Mouse (Mus musculus) cortical plate, adult 2 months (tissue): ENCODE data around the gene Plscr5. TPM values are rescaled to one million over a fixed set of nuclear protein-coding genes. Genes with fewer than 3 reads are reported as not detected.
"Not testable (repeated sequence)": the region's sequence is repeated elsewhere in the genome, so short reads cannot be mapped to it uniquely, and the experiment has no call there.

ENCODE experiments used
- H3K27ac ChIP-seq: fragments of 200-500 bp; 2 replicates; pipeline ENCODE4 v1.5.1; 2012; ENCODE audit warnings: low read length, control low read depth, inconsistent platforms; ENCODE audit not compliant: insufficient read depth
- H3K4me1 ChIP-seq: fragments of 200-500 bp; 2 replicates; pipeline ENCODE4 v1.6.1; 2011; ENCODE audit warnings: low read length; ENCODE audit not compliant: control insufficient read depth, insufficient read depth
- H3K4me3 ChIP-seq: fragments of 200-500 bp; 2 replicates; pipeline ENCODE4 v1.5.1; 2011; ENCODE audit warnings: mild to moderate bottlenecking, low read length, control low read depth; ENCODE audit not compliant: insufficient read depth
- CTCF ChIP-seq: fragments of 200-500 bp; IDR thresholded peaks from 2 replicates; pipeline ENCODE4 v1.5.1; 2011; ENCODE audit warnings: mild to moderate bottlenecking, control low read depth, low read length; ENCODE audit not compliant: insufficient read depth; ENCODE audit errors: extremely low read depth
- POLR2A ChIP-seq: fragments of 200-500 bp; IDR thresholded peaks from 2 replicates; pipeline ENCODE4 v1.6.1; 2011; ENCODE audit warnings: mild to moderate bottlenecking, low read length, control low read depth; ENCODE audit not compliant: insufficient read depth; ENCODE audit errors: extremely low read depth
- polyA plus RNA-seq: library from polyadenylated mRNA; depleted of rRNA; stranded (reverse); fragments of >200 nt; gene quantifications from 2 replicates; pipeline ENCODE4 v1.2.3, GENCODE M21; 2012; rRNA removed

The Plscr5 gene
- not detected in 2 replicates for polyA plus RNA-seq

GRCm38 (mm10) chr9:92192636-92193035, at the start of gene Plscr5:
Plscr5 (plus strand) TSS chr9:92192936.
- H3K27ac ChIP-seq, H3K4me1 ChIP-seq, H3K4me3 ChIP-seq: not testable (repeated sequence)

- Histone ChIP-seq H3K4me1 (no peaks in the 10 kb centered on the region), H3K4me3 (no peak overlapping the region), H3K27ac (no peak overlapping the region)
- TF ChIP-seq POLR2A = no peak
- no peak for TF ChIP-seq CTCF
These were observed 45.0 kb upstream of the Plscr5 start for GRCm38 (mm10) chr9:92147555-92148248.

- no peak for TF ChIP-seq CTCF
- TF ChIP-seq POLR2A = no peak
- H3K4me3 ChIP-seq = no peak overlapping the region
- no peak overlapping the region for H3K27ac ChIP-seq
- no peaks in the 10 kb centered on the region for H3K4me1 ChIP-seq
These were observed 30.5 kb upstream of the Plscr5 start for GRCm38 (mm10) chr9:92162213-92162612.

GRCm38 (mm10) chr9:92173318-92173985, 19.3 kb upstream of the Plscr5 start:
- no peaks in the 10 kb centered on the region for H3K4me1 ChIP-seq
- H3K27ac ChIP-seq = no peak overlapping the region
- H3K4me3 ChIP-seq = no peak overlapping the region
- TF ChIP-seq CTCF (no peak), POLR2A (no peak)

GRCm38 (mm10) chr9:92174176-92175075, 18.3 kb upstream of the Plscr5 start:
- Histone ChIP-seq H3K4me3 (no peak overlapping the region), H3K27ac (no peak overlapping the region), H3K4me1 (no peaks in the 10 kb centered on the region)
- TF ChIP-seq POLR2A (no peak), CTCF (no peak)

DNA sequence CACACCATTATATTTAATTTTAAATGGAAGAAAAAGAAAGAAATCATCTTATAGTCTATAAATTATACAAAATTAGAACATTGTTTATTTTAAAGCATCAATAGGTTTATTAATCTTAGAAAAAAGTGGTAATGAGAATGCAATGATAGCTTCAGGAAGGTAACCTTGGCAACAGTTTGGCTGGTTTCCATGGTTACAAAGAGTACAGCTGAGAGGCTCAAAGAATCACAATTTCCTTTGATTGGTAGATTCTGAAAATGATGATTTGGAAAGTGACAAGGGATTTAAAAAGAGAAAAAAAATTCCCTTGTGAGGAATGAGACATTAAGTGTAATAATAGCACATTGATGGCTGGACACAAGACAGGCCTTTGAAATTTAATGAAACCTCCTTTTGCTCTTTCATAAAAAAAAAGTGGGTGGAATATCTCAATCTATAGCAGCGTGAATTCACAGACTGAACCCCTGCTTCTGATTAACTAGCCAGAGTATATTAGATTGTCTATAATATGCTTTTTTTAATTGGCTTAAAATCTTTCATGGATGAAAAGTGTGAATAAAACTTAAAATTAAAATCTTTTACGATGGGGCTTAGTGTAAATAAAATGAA, 13.8 kb upstream of the Plscr5 start:
- TF ChIP-seq CTCF (no peak), POLR2A (no peak)
- Histone ChIP-seq H3K27ac (no peak overlapping the region), H3K4me1 (no peaks in the 10 kb centered on the region), H3K4me3 (no peak overlapping the region)

DNA sequence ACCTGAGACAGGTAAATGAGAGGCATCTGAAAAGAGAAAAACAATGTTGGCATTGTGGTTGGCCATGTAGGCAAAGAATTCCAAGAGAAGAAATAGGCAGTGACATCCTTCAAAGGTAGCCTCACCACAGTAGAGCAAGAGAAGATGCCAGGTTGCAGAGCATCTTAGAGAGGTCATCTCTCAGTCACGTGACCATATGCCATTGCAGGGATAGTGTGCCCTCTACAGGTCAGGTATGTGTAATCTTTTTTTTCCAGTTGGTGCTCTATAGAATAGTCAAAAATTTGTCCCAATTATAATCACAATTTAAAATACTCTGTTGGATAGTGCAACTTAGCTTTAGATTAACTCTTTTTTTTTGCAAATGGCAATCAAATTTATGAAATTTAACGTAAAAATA, 1.4 kb upstream of the Plscr5 start:
- TF ChIP-seq POLR2A (no peak), CTCF (no peak)
- Histone ChIP-seq H3K27ac (no peak overlapping the region), H3K4me1 (no peaks in the 10 kb centered on the region), H3K4me3 (no peak overlapping the region)

DNA sequence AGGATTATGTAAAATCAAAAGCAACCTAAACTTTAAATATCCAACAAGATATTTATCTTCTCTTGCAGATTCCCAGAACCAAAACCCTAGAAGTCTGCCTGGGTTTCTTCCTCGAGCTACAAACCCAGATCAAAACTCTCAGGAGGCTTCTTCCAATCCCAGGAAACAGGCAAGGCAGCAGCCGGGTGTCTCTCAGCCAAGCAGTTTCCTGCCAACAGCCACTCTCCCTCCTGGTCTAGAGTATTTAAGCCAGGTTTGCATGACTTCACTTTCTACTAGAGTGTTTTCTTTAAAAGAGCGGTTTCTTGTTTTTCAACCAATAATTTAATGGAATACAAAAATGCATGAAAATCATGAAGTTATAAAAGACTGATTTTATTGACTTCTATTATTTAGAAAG, 5.7 kb downstream of the Plscr5 start:
- H3K4me3 ChIP-seq = no peak overlapping the region
- TF ChIP-seq POLR2A = no peak
- TF ChIP-seq CTCF = no peak

DNA sequence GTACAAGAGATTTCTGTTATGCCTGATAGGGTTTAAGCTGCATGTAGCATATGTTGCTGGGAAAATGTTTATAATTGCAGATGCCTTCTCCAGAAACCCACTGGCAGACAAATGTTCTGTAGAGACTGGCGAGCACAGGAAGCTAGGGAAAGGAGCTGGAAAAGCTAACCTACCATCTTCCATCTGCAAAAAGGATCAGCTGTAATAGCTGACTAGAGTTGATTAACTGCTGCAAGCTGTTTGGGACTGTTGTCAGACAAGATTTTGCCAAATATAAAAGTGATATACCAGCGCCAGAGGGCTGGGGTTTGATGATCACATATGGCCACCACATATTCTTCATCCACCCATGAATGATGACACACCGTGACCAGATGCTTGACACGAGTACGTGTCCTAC, 6.8 kb downstream of the Plscr5 start:
- no peak overlapping the region for H3K4me3 ChIP-seq
- TF ChIP-seq POLR2A (no peak), CTCF (no peak)
- H3K4me1 ChIP-seq = no peaks in the 10 kb centered on the region

More for the DNA sequence above, 5.7 kb downstream of the Plscr5 start:
- H3K4me1 ChIP-seq = no peaks in the 10 kb centered on the region
- no peak overlapping the region for H3K27ac ChIP-seq

More for the DNA sequence above, 6.8 kb downstream of the Plscr5 start:
- H3K27ac ChIP-seq = no peak overlapping the region
